Mouse (Mus musculus) liver, embryonic 15.5 days (tissue): ENCODE measurements around the gene Pef1. TPM values are rescaled to one million over a fixed set of nuclear protein-coding genes. Genes with fewer than 3 reads are reported as not detected.

Experiments used
- ATAC-seq: fragments of 200-750 bp; cut with Nextera tagmentation; 2 replicates; pipeline ENCODE4 v1.8.0; 2017; ENCODE audit warnings: moderate number of reproducible peaks, mild to moderate bottlenecking, moderate library complexity; ENCODE audit not compliant: insufficient read depth
- H3K27ac ChIP-seq: fragments of 300-500 bp; sonication (generic); replicated peaks from 2 replicates; pipeline ENCODE4 v1.5.1; 2015; ENCODE audit warnings: mild to moderate bottlenecking, inconsistent platforms
- H3K27me3 ChIP-seq: fragments of 300-500 bp; sonication (generic); 2 replicates; pipeline ENCODE4 v1.6.1; 2015; ENCODE audit warnings: mild to moderate bottlenecking, inconsistent platforms
- H3K36me3 ChIP-seq: fragments of 300-500 bp; sonication (generic); replicated peaks from 2 replicates; pipeline ENCODE4 v1.6.1; 2015; ENCODE audit warnings: moderate library complexity, mild to moderate bottlenecking, inconsistent platforms
- H3K4me1 ChIP-seq: fragments of 300-500 bp; sonication (generic); replicated peaks from 2 replicates; pipeline ENCODE4 v1.6.1; 2015; ENCODE audit warnings: inconsistent platforms
- H3K4me2 ChIP-seq: fragments of 300-500 bp; sonication (generic); 2 replicates; pipeline ENCODE4 v1.6.1; 2015; ENCODE audit warnings: moderate library complexity, mild to moderate bottlenecking, inconsistent platforms
- H3K4me3 ChIP-seq: fragments of 300-500 bp; sonication (generic); replicated peaks from 2 replicates; pipeline ENCODE4 v1.5.1; 2015; ENCODE audit warnings: mild to moderate bottlenecking, inconsistent platforms
- H3K9ac ChIP-seq: fragments of 300-500 bp; sonication (generic); 2 replicates; pipeline ENCODE4 v1.6.1; 2015; ENCODE audit warnings: moderate library complexity, mild to moderate bottlenecking, inconsistent platforms
- H3K9me3 ChIP-seq: fragments of 300-500 bp; sonication (generic); replicated peaks from 2 replicates; pipeline ENCODE4 v1.6.1; 2016; ENCODE audit warnings: inconsistent platforms
- WGBS: fragments of 180-500 bp; shearing (Covaris S2); methylation state at CpG from one replicate; pipeline ENCODE4 v1.1.7; 2015; ENCODE audit warnings: mixed read lengths; ENCODE audit not compliant: insufficient replicate concordance; 5-methylcytosine and 5-hydroxymethylcytosine counted together
- polyA plus RNA-seq: library from polyadenylated mRNA; unstranded; fragments of >200 nt; fragmentation: Nextera tagmentation; extraction: Ambion mirVana; gene quantifications from 2 replicates; pipeline ENCODE4 v1.2.1, GENCODE M21; 2015

The Pef1 gene
- polyA plus RNA-seq, 1 experiment from 2014 or later = 41.2 TPM

GRCm38 (mm10) chr4:130120752-130121151 lies 18.4 kb downstream of the Pef1 start:
- ATAC-seq = no peak
- H3K9ac ChIP-seq = no peak overlapping the region
- H3K4me3 ChIP-seq = no peak overlapping the region
- H3K4me2 ChIP-seq = no peak overlapping the region
- H3K4me1 ChIP-seq = peaks cover 14% of the 10 kb centered on the region; the same call in 1 of the 2 replicates
- 60% methylated on average over 4 of the region's 4 CpGs for WGBS
- no peaks in the 10 kb centered on the region for H3K27me3 ChIP-seq
- no peaks in the 10 kb centered on the region for H3K9me3 ChIP-seq
- H3K27ac ChIP-seq = no peak overlapping the region
- peaks cover 53% of the 10 kb centered on the region for H3K36me3 ChIP-seq

DNA sequence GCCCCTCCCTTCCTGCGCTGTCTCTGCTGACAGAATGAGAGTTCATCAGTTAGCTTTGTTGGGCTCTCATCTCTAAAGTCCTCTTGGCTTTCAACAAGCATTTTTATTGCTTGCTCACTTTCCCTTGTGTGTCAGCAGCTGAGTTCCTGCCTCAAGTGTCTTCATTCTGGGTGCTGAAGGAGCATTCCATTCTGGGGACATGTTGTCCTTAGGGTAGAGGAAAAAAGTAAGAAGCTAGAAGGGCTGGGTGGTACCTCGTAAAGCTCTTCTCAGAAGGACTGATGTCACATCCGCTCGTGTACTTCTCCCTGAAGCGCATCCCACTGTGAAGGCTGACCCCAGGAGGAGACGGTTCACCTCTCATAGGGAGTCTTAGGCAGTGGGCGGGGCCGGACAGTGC lies 19.2 kb downstream of the Pef1 start:
- no peak overlapping the region for H3K9ac ChIP-seq
- no peak overlapping the region for H3K4me2 ChIP-seq
- H3K36me3 ChIP-seq = peaks cover 57% of the 10 kb centered on the region
- H3K27ac ChIP-seq = no peak overlapping the region
- H3K4me1 ChIP-seq = peaks cover 7% of the 10 kb centered on the region; the same call in 1 of the 2 replicates
- no peak for ATAC-seq
- H3K4me3 ChIP-seq = no peak overlapping the region
- H3K27me3 ChIP-seq = no peaks in the 10 kb centered on the region
- H3K9me3 ChIP-seq = no peaks in the 10 kb centered on the region
- 85% methylated on average over 8 of the region's 8 CpGs for WGBS

- Histone ChIP-seq H3K9me3 (no peaks in the 10 kb centered on the region), H3K36me3 (peaks cover 71% of the 10 kb centered on the region), H3K9ac (no peak overlapping the region), H3K4me3 (no peak overlapping the region), H3K27ac (no peak overlapping the region), H3K4me1 (peaks cover 9% of the 10 kb centered on the region; the same call in 1 of the 2 replicates), H3K27me3 (no peaks in the 10 kb centered on the region), H3K4me2 (no peak overlapping the region)
- 85% methylated on average over 5 of the region's 5 CpGs for WGBS
- no peak for ATAC-seq
These were observed 20.7 kb downstream of the Pef1 start for GRCm38 (mm10) chr4:130123020-130123419.

DNA sequence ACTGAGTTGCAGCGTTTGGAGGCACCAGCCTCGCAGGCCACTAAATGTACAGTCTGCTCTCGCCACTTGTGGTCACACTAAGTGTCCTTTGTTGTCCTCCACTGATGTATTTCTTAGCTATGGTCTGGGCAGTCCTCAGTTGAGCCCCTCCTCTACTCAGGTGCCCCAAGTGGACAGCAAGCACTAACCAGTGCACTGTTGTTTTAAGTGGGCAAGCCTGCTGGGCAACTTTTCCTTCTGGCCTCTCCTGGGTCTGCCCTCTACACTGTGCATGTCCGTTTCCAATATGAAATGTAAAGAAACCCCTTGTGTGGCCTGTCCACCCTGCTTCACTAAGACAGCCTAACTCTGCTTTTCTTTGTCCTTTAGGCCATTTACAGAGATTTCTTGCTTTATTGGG lies 21.8 kb downstream of the Pef1 start:
- H3K36me3 ChIP-seq = peaks cover 73% of the 10 kb centered on the region
- no peaks in the 10 kb centered on the region for H3K9me3 ChIP-seq
- ATAC-seq = no peak
- H3K27me3 ChIP-seq = no peaks in the 10 kb centered on the region
- H3K4me2 ChIP-seq = no peak overlapping the region
- WGBS = 81% methylated on average over 4 of the region's 4 CpGs
- no peak overlapping the region for H3K9ac ChIP-seq
- H3K4me3 ChIP-seq = no peak overlapping the region
- no peak overlapping the region for H3K27ac ChIP-seq
- peaks cover 20% of the 10 kb centered on the region for H3K4me1 ChIP-seq

- WGBS = 85% methylated on average over 6 of the region's 6 CpGs
- H3K9ac ChIP-seq = no peak overlapping the region
These were observed 22.8 kb downstream of the Pef1 start for GRCm38 (mm10) chr4:130125164-130125563.

DNA sequence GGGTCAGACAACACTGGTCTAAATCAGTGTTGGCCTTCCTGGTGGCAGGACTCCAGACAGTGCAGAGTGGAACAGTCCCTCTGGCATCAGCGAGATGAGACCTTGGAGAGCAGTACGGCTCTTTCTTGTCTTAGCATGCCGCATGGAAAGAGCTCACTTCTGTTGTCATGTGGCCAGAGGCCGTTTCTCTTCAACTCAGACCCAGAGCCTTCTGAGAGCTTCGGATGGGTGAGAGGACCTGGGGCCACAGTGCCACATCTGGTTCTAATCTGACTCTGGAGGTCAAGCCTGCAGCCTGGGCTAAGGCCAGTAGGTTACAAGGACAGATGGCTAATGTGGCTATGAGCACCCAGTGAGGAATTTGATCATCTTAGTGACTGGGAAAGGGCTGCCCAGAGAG lies 23.6 kb downstream of the Pef1 start:
- WGBS = 83% methylated on average over 5 of the region's 5 CpGs
- Histone ChIP-seq H3K36me3 (peaks cover 73% of the 10 kb centered on the region), H3K27me3 (no peaks in the 10 kb centered on the region), H3K27ac (no peak overlapping the region), H3K4me2 (no peak overlapping the region), H3K9me3 (no peaks in the 10 kb centered on the region), H3K4me3 (no peak overlapping the region), H3K9ac (no peak overlapping the region), H3K4me1 (peaks cover 18% of the 10 kb centered on the region)
- no peak for ATAC-seq

More at GRCm38 (mm10) chr4:130125164-130125563, 22.8 kb downstream of the Pef1 start:
- no peak for ATAC-seq
- H3K9me3 ChIP-seq = no peaks in the 10 kb centered on the region
- no peaks in the 10 kb centered on the region for H3K27me3 ChIP-seq
- H3K36me3 ChIP-seq = peaks cover 73% of the 10 kb centered on the region
- peaks cover 23% of the 10 kb centered on the region for H3K4me1 ChIP-seq
- no peak overlapping the region for H3K4me3 ChIP-seq
- no peak overlapping the region for H3K27ac ChIP-seq
- no peak overlapping the region for H3K4me2 ChIP-seq

DNA sequence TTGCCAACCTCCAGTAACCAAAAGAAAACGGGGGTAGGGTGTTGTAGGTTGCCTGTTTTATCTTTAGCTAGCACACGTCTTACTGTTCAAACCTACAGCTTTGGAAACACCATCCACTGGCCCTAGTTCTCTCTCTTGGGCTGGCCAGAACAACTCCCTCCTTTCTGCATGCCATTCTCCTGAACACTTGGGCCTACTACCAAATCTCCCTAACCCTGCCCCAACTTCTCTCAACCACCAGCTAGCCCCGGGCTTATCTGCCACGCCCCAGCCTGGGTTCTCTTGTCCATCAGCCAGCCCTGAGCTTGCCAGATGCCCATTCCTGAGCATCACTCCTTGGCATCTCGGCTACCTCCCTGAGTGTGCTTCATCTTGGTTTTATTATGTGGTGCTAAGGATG lies 26.5 kb downstream of the Pef1 start:
- no peak for ATAC-seq
- no peak overlapping the region for H3K4me2 ChIP-seq
- WGBS = 44% methylated on average over 5 of the region's 5 CpGs
- H3K36me3 ChIP-seq = peaks cover 43% of the 10 kb centered on the region
- H3K4me3 ChIP-seq = no peak overlapping the region
- no peak overlapping the region for H3K9ac ChIP-seq
- peaks cover 16% of the 10 kb centered on the region for H3K4me1 ChIP-seq
- no peaks in the 10 kb centered on the region for H3K9me3 ChIP-seq
- H3K27me3 ChIP-seq = no peaks in the 10 kb centered on the region
- no peak overlapping the region for H3K27ac ChIP-seq

DNA sequence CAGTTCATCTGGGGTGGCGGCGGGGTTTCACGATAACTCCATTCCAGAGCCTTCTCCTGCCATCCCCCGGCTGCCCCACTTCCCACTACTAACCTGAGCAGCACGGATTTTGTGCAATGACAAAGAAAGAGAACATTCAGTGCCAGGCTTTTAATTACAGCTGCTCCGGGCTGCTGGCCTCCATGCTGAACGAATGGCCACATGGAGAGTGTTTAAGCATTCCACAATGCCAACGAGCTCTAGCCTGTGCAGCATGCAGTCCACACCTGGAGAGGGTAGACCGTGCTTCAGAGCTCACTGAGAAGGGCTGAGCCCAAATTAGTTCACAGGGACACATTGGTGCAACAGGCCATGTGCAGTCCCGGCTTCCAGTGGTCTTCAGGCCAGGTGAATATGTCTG lies 27.7 kb downstream of the Pef1 start:
- ATAC-seq = no peak
- 75% methylated on average over 10 of the region's 10 CpGs for WGBS

DNA sequence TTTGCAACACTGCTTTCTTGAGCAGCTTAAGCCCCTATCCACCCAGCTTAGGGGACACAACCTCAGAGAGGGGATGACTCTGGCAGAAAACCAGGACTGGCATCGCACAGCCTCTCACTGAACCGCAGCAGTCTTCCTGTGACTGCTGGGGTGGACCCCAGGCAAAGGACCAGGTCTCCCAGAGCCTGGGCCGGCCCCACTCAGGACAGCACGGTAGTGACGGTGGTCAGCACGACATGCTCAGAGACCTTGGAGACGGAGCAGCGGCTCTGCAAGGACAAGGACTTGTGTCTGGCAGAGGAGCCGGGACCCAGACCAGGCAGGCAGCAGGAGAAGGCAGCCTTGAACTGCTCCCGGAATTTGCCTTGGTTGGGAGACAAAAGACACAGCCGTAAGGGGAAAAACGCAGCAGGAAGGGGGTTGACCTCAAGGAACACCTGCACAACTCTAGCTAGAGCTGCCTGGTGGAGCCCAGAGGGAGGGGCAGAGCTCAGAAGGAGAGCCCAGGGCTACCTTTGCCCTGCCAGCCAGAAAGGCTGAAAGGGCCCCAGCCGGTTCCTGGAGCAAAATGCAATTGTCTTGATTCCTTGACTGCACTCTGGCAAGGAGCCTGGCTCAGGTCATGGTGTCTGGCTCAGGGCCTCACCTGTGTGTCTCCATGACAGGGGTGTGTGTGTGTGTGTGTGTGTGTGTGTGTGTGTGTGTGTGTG lies 28.4 kb downstream of the Pef1 start:
- H3K36me3 ChIP-seq = peaks cover 24% of the 10 kb centered on the region
- no peak overlapping the region for H3K27ac ChIP-seq
- no peak overlapping the region for H3K4me2 ChIP-seq
- peaks cover 16% of the 10 kb centered on the region for H3K4me1 ChIP-seq
- WGBS = 59% methylated on average over 13 of the region's 13 CpGs
- no peak for ATAC-seq
- H3K4me3 ChIP-seq = no peak overlapping the region
- no peak overlapping the region for H3K9ac ChIP-seq
- peaks cover 9% of the 10 kb centered on the region; the same call in 1 of the 2 replicates for H3K27me3 ChIP-seq
- H3K9me3 ChIP-seq = no peaks in the 10 kb centered on the region

More for the DNA sequence above, 27.7 kb downstream of the Pef1 start:
- H3K9ac ChIP-seq = no peak overlapping the region
- H3K4me1 ChIP-seq = peaks cover 16% of the 10 kb centered on the region
- H3K27me3 ChIP-seq = 0 out of 2 replicates have a peak, but pooled peaks cover 2% of the 10 kb centered on the region
- no peaks in the 10 kb centered on the region for H3K9me3 ChIP-seq
- no peak overlapping the region for H3K4me3 ChIP-seq
- no peak overlapping the region for H3K4me2 ChIP-seq
- peaks cover 32% of the 10 kb centered on the region for H3K36me3 ChIP-seq
- H3K27ac ChIP-seq = no peak overlapping the region

GRCm38 (mm10) chr4:130131448-130132105 lies 29.2 kb downstream of the Pef1 start:
- Histone ChIP-seq H3K9me3 (no peaks in the 10 kb centered on the region), H3K9ac (no peak overlapping the region), H3K4me1 (peaks cover 16% of the 10 kb centered on the region), H3K4me3 (no peak overlapping the region), H3K4me2 (no peak overlapping the region), H3K27ac (no peak overlapping the region), H3K27me3 (peaks cover 13% of the 10 kb centered on the region; the same call in 1 of the 2 replicates), H3K36me3 (peaks cover 17% of the 10 kb centered on the region)
- ATAC-seq = no peak
- WGBS = 63% methylated on average over 7 of the region's 7 CpGs

DNA sequence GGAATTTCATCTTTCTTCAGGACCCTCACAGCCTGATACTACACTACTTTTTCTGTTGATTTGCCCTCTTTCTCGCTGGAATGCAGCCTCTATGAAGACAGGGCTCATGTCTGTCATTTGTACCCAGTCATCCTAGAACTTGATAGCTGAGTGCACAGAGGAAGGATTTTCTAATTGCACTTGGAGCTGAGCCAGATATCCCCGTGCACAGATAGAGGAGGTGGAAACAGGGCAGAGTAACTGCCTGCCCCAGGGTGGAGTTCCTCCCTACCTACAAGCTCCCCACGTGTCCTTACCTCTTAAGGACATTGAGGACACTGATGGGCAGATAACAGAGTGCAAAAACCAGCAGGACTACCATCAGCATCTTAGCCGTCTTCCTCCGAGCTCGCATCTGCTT lies 31.0 kb downstream of the Pef1 start:
- 40% methylated on average over 6 of the region's 6 CpGs for WGBS
- Histone ChIP-seq H3K4me2 (no peak overlapping the region), H3K27me3 (peaks cover 31% of the 10 kb centered on the region), H3K4me3 (no peak overlapping the region), H3K9me3 (no peaks in the 10 kb centered on the region), H3K9ac (no peak overlapping the region), H3K36me3 (no peaks in the 10 kb centered on the region), H3K4me1 (peaks cover 10% of the 10 kb centered on the region), H3K27ac (no peak overlapping the region)
- no peak for ATAC-seq
